Mouse (Mus musculus): ENCODE results near the gene Serinc3.

Serinc3 gene

GRCm38 (mm10) chr2:163620451-163620850 lies 24.5 kb downstream of the Serinc3 start:
- no peak for DNase-seq

GRCm38 (mm10) chr2:163617874-163618273 lies 27.1 kb downstream of the Serinc3 start:
- DNase-seq: no peak

GRCm38 (mm10) chr2:163617232-163617863 lies 27.6 kb downstream of the Serinc3 start:
- no peak for DNase-seq

- DNase-seq: no peak
Measured at GRCm38 (mm10) chr2:163616652-163617227, 28.2 kb downstream of the Serinc3 start.

GRCm38 (mm10) chr2:163615906-163616651 lies 28.9 kb downstream of the Serinc3 start:
- DNase-seq: no peak

GRCm38 (mm10) chr2:163615401-163615800 lies 29.5 kb downstream of the Serinc3 start:
- no peak for DNase-seq

GRCm38 (mm10) chr2:163613990-163614389 lies 30.9 kb downstream of the Serinc3 start:
- no peak for DNase-seq

- DNase-seq: no peak
Measured at GRCm38 (mm10) chr2:163613206-163613605, 31.7 kb downstream of the Serinc3 start.

GRCm38 (mm10) chr2:163611176-163611575 lies 33.8 kb downstream of the Serinc3 start:
- DNase-seq: no peak

- DNase-seq: peak; percentile 52
Measured at GRCm38 (mm10) chr2:163609281-163609975, 35.5 kb downstream of the Serinc3 start.

GRCm38 (mm10) chr2:163608008-163608407 lies 36.9 kb downstream of the Serinc3 start:
- no peak for DNase-seq

GRCm38 (mm10) chr2:163606161-163606560 lies 38.8 kb downstream of the Serinc3 start:
- no peak for DNase-seq

GRCm38 (mm10) chr2:163602101-163602971 lies 42.6 kb downstream of the Serinc3 start, which contains the start of gene Ttpal:
Ttpal (plus strand) TSS chr2:163602314.
- DNase-seq: peak; percentile 84

- DNase-seq: peak; percentile 36
Measured at GRCm38 (mm10) chr2:163601712-163602100, 43.2 kb downstream of the Serinc3 start.

GRCm38 (mm10) chr2:163601066-163601465 lies 43.9 kb downstream of the Serinc3 start:
- no peak for DNase-seq

GRCm38 (mm10) chr2:163599226-163599625 lies 45.7 kb downstream of the Serinc3 start:
- DNase-seq: peak; percentile 63

- DNase-seq: no peak
Measured at GRCm38 (mm10) chr2:163597661-163598060, 47.3 kb downstream of the Serinc3 start.

GRCm38 (mm10) chr2:163596873-163597155 lies 48.1 kb downstream of the Serinc3 start:
- no peak for DNase-seq

GRCm38 (mm10) chr2:163596057-163596872 lies 48.7 kb downstream of the Serinc3 start:
- DNase-seq: no peak

GRCm38 (mm10) chr2:163595119-163595518 lies 49.8 kb downstream of the Serinc3 start:
- DNase-seq: no peak

- no peak for DNase-seq
Measured at GRCm38 (mm10) chr2:163593636-163594282, 51.2 kb downstream of the Serinc3 start.

All from cerebellum, adult 9-10 months (tissue).